Mouse (Mus musculus) lung, embryonic 15.5 days (tissue): ENCODE results near the gene Lyrm1. TPM values are rescaled to one million over a fixed set of nuclear protein-coding genes. Genes with fewer than 3 reads are reported as not detected.

Experiments
- ATAC-seq: fragments of 200-750 bp; cut with Nextera tagmentation; 2 replicates; pipeline ENCODE4 v1.8.0; 2017; ENCODE audit warnings: moderate number of reproducible peaks, borderline replicate concordance; ENCODE audit not compliant: low FRiP score, low TSS enrichment; ENCODE audit errors: extremely low read depth
- H3K27ac ChIP-seq: fragments of 300-500 bp; sonication (generic); 2 replicates; pipeline ENCODE4 v1.5.1; 2015; ENCODE audit warnings: moderate library complexity, mild to moderate bottlenecking, inconsistent platforms
- H3K27me3 ChIP-seq: fragments of 300-500 bp; sonication (generic); 2 replicates; pipeline ENCODE4 v1.6.1; 2015; ENCODE audit warnings: inconsistent platforms
- H3K36me3 ChIP-seq: fragments of 300-500 bp; sonication (generic); 2 replicates; pipeline ENCODE4 v1.6.1; 2015; ENCODE audit warnings: inconsistent platforms
- H3K4me1 ChIP-seq: fragments of 300-500 bp; sonication (generic); 2 replicates; pipeline ENCODE4 v1.6.1; 2015; ENCODE audit warnings: inconsistent platforms
- H3K4me2 ChIP-seq: fragments of 300-500 bp; sonication (generic); 2 replicates; pipeline ENCODE4 v1.6.1; 2015; ENCODE audit warnings: inconsistent platforms, mild to moderate bottlenecking, moderate library complexity
- H3K4me3 ChIP-seq: fragments of 300-500 bp; sonication (generic); 2 replicates; pipeline ENCODE4 v1.5.1; 2015; ENCODE audit warnings: mild to moderate bottlenecking, inconsistent platforms
- H3K9ac ChIP-seq: fragments of 300-500 bp; sonication (generic); 2 replicates; pipeline ENCODE4 v1.6.1; 2015; ENCODE audit warnings: inconsistent platforms
- H3K9me3 ChIP-seq: fragments of 300-500 bp; sonication (generic); 2 replicates; pipeline ENCODE4 v1.6.1; 2016; ENCODE audit warnings: inconsistent platforms
- WGBS: fragments of 180-500 bp; shearing (Covaris S2); methylation state at CpG from one replicate; pipeline ENCODE4 v1.1.7; 2015; 5-methylcytosine and 5-hydroxymethylcytosine counted together
- polyA plus RNA-seq: library from polyadenylated mRNA; unstranded; fragments of >200 nt; fragmentation: Nextera tagmentation; extraction: Ambion mirVana; gene quantifications from 2 replicates; pipeline ENCODE4 v1.2.1, GENCODE M21; 2015

Gene Lyrm1
- polyA plus RNA-seq, 1 experiment from 2014 or later = 7.0 TPM

DNA sequence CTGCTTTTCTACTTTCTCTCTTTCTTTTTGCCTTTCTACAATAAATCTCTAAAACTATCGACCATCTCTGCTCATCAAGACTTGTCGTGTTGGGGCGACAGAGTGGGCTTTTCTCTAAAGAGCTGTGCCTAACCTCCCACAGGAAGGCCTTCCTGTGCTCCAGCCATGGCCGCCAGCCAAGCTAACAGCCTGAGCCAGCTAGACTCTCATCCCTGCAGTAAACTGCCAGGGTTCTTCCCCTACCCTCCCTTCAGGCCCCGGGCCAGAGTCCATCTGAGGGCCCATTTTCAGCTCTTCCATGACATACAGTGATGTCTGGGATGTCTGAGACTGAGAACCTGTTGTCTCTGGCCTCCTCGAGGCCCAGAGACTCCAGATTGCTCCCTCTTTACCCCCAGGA is 80.6 kb downstream of the Lyrm1 start:
- Histone ChIP-seq H3K4me2 (no peak overlapping the region), H3K36me3 (no peaks in the 10 kb centered on the region), H3K4me1 (no peaks in the 10 kb centered on the region), H3K9me3 (no peaks in the 10 kb centered on the region), H3K4me3 (no peak overlapping the region), H3K9ac (no peak overlapping the region), H3K27ac (no peak overlapping the region), H3K27me3 (no peaks in the 10 kb centered on the region)
- ATAC-seq = no peak
- 67% methylated on average over 6 of the region's 6 CpGs for WGBS

DNA sequence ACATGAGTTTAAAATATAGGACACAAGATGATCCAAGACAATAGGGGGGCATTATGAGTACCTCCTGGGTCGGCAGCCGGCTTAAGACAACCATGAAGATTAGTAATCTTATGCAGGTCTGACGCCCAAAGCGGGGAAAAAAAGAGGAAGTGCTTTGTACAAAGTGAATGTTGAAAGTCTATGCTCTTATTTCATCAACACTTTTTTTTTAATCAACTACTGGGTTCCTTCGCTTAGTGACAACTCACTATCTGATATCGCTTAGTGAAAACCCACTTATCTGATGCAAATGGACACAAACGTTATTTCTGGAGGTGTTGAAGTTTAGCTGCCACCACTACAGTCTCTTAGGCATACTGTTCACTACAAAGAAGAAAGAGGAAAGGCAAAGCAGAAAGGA is 81.9 kb downstream of the Lyrm1 start:
- no peak overlapping the region for H3K9ac ChIP-seq
- WGBS = 80% methylated on average over 7 of the region's 7 CpGs
- H3K27me3 ChIP-seq = no peaks in the 10 kb centered on the region
- H3K9me3 ChIP-seq = no peaks in the 10 kb centered on the region
- H3K4me1 ChIP-seq = no peaks in the 10 kb centered on the region
- no peak overlapping the region for H3K4me2 ChIP-seq
- no peak overlapping the region for H3K4me3 ChIP-seq
- H3K36me3 ChIP-seq = no peaks in the 10 kb centered on the region
- no peak for ATAC-seq
- H3K27ac ChIP-seq = no peak overlapping the region

DNA sequence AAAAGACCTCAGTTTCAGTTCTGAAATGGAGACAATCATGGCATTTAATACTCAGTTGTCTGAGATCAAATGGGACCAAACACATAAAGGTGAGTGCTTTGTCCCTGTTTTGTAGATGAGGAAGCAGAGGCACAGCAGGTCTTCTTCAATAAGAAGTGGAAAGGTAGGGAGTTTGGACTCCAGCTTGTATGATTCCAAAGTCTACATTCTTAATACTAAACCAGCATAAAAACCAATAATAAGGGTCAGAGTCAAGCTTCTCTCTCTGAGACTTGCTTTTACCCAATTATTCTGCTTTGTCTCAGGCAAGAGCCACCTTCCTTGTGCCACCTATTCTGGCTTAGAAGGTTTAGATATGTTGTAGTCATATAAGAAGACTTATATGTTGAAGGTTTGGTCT is 82.9 kb downstream of the Lyrm1 start:
- Histone ChIP-seq H3K9ac (no peak overlapping the region), H3K4me1 (no peaks in the 10 kb centered on the region), H3K4me2 (no peak overlapping the region), H3K27me3 (no peaks in the 10 kb centered on the region), H3K27ac (no peak overlapping the region), H3K9me3 (no peaks in the 10 kb centered on the region), H3K36me3 (no peaks in the 10 kb centered on the region), H3K4me3 (no peak overlapping the region)
- ATAC-seq = no peak

DNA sequence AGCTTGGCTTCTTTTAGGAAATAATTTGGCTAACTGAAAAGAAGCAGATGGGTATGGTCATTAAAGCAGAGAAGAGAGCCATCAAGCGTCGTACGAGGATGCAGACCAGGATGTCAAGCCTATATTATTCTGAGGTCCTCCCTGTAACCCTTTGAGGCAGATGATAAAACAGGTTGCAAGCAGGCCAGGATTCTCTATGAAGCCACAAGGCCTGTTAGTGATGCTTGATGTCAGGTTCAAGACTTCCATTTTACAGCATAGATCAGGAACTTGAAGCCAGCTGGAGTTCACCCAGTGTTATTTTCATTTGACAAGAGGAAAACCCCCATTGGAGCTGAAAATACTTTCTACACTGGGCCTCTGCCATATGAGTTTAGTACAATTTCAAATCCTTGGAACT is 84.5 kb downstream of the Lyrm1 start:
- Histone ChIP-seq H3K27ac (no peak overlapping the region), H3K9ac (no peak overlapping the region), H3K36me3 (no peaks in the 10 kb centered on the region), H3K4me1 (no peaks in the 10 kb centered on the region), H3K9me3 (no peaks in the 10 kb centered on the region), H3K27me3 (no peaks in the 10 kb centered on the region), H3K4me3 (no peak overlapping the region), H3K4me2 (no peak overlapping the region)
- 77% methylated on average over 3 of the region's 3 CpGs for WGBS
- ATAC-seq = no peak

DNA sequence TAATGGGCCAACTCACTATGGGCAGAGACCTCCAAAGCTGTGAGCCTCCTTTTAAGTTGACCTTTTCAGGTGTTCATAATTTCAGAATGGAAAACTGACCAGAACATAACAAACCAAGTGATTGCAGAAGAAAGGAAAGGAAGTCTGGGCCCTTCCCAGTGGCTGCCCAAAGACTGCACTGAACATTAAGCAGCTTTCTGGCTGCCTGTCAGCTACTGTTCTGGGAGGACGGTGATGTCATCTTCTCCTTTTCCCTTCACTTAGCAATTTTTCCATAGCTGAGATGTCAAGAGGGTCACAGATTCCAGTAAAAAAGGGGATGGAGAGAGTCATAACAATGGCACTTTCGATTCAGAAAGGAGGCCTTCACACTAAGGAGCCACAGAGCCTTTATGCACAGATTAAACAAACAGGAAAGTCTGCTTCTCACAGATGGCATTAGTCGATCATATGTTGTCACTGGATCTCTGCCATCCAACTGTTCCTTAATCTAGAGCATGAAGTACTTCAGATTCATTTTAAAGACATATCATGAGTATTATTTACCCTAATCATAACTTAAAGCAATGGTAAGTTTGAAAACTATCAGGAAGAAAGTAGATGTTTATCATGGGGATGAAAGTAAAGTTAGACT is 89.7 kb downstream of the Lyrm1 start:
- H3K9me3 ChIP-seq = no peaks in the 10 kb centered on the region
- H3K4me1 ChIP-seq = no peaks in the 10 kb centered on the region
- no peak overlapping the region for H3K4me2 ChIP-seq
- no peak overlapping the region for H3K9ac ChIP-seq
- no peak for ATAC-seq
- WGBS = 38% methylated on average over 3 of the region's 3 CpGs
- no peak overlapping the region for H3K27ac ChIP-seq
- H3K4me3 ChIP-seq = no peak overlapping the region
- H3K27me3 ChIP-seq = no peaks in the 10 kb centered on the region
- H3K36me3 ChIP-seq = no peaks in the 10 kb centered on the region

DNA sequence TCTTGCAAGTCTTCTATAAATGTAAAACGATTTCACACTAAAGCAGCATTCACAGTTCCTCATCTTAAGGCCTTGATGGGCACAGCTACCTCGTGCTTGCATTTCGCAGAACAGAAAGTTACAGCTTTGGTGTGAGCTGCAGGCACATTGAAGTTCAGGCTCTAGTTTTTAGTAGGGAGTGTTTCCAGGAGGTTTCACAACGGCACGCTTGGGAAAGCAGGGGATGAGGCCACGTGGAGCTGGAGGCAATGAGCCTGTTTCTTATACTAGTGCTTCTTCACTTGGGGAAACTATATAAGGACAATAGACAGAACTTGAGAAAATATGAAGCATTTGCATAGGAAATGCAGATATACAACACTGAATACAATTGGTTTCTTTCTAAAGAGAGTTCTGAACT is 101.4 kb downstream of the Lyrm1 start:
- Histone ChIP-seq H3K27me3 (no peaks in the 10 kb centered on the region), H3K36me3 (no peaks in the 10 kb centered on the region), H3K9ac (no peak overlapping the region), H3K4me2 (no peak overlapping the region), H3K4me3 (no peak overlapping the region), H3K4me1 (no peaks in the 10 kb centered on the region), H3K27ac (no peak overlapping the region), H3K9me3 (no peaks in the 10 kb centered on the region)
- no peak for ATAC-seq
- 72% methylated on average over 6 of the region's 6 CpGs for WGBS

Other genes with a start within 250 kb of the Lyrm1 start
- 0.09 TPM in 1 of 2 replicates, not detected in the other for gene Acsm4, start 205.8 kb upstream of the Lyrm1 start, polyA plus RNA-seq
- gene Thumpd1, start 175.1 kb upstream of the Lyrm1 start, polyA plus RNA-seq = 70.1 and 72.0 TPM in 2 replicates
- gene Acsm3, start 134.9 kb upstream of the Lyrm1 start, polyA plus RNA-seq = 0.15 and 0.29 TPM in 2 replicates
- 22.8 and 23.9 TPM in 2 replicates for gene Rexo5, start 101.9 kb upstream of the Lyrm1 start, polyA plus RNA-seq
- 26.3 and 26.7 TPM in 2 replicates for gene Eri2, start 101.8 kb upstream of the Lyrm1 start, polyA plus RNA-seq
- gene Dcun1d3, start 437 bp downstream of the Lyrm1 start, polyA plus RNA-seq = 9.4 and 11.3 TPM in 2 replicates
- 0.40 and 0.60 TPM in 2 replicates for gene Dnah3, start 199.4 kb downstream of the Lyrm1 start, polyA plus RNA-seq
- gene Tmem159, start 206.5 kb downstream of the Lyrm1 start, polyA plus RNA-seq = 42.5 and 43.7 TPM in 2 replicates
- gene Zp2, start 249.4 kb downstream of the Lyrm1 start, polyA plus RNA-seq = not detected in 2 replicates